Mouse (Mus musculus): ENCODE results near the gene Socs7.

- TF ChIP-seq CTCF (IDR thresholded peaks at IDR 0.05; ENCODE audit: low read depth, low read length) (no peak), EP300 (IDR thresholded peaks at IDR 0.05; ENCODE audit: insufficient read depth, low read depth, low read length) (no peak)
Observed at GRCm38 (mm10) chr11:97442891-97443675, 80.7 kb downstream of the Socs7 start.
